Mouse (Mus musculus): ENCODE results near the gene Tgds. TPM values are rescaled to one million over a fixed set of nuclear protein-coding genes. Genes with fewer than 3 reads are reported as not detected.
"Not testable (repeated sequence)": the region's sequence is repeated elsewhere in the genome, so short reads cannot be mapped to it uniquely, and the experiment has no call there.

Gene Tgds
- polyA plus RNA-seq, 1 experiment from 2014 or later: 38.7 TPM

GRCm38 (mm10) chr14:118131472-118131871, 1.1 kb downstream of the Tgds start:
- H3K4me1 ChIP-seq (ENCODE audit: control insufficient read depth, insufficient read depth, low read length): peaks cover 5% of the 10 kb centered on the region
- H3K27me3 ChIP-seq (ENCODE audit: control insufficient read depth, insufficient read depth, low read length): no peaks in the 10 kb centered on the region
- DNase-seq (ENCODE audit: low spot score): no peak
- H3K27ac ChIP-seq (replicated peaks; ENCODE audit: low read depth, low read length): no peak overlapping the region
- WGBS: 84% methylated on average over 7 of the region's 7 CpGs
- peaks cover 3% of the 10 kb centered on the region; the same call in 1 of the 2 replicates for H3K36me3 ChIP-seq (ENCODE audit: control insufficient read depth, insufficient read depth, low read length)
- H3K9me3 ChIP-seq (ENCODE audit: control insufficient read depth, low read length): no peaks in the 10 kb centered on the region
- peak overlapping the region; percentile 78 for H3K4me3 ChIP-seq (ENCODE audit: low read depth, low read length)
- ATAC-seq (ENCODE audit: insufficient number of reproducible peaks, low FRiP score, low TSS enrichment, low read depth): no peak
- H3K9ac ChIP-seq (ENCODE audit: low read length): peak overlapping the region; percentile 77; the same call in 1 of the 2 replicates
- H3K4me2 ChIP-seq (ENCODE audit: low read depth, severe bottlenecking): peak overlapping the region; percentile 70

GRCm38 (mm10) chr14:118126301-118126700, 6.3 kb downstream of the Tgds start:
- no peak for DNase-seq (ENCODE audit: low spot score)
- Histone ChIP-seq H3K4me3 (ENCODE audit: low read depth, low read length) (no peak overlapping the region), H3K36me3 (ENCODE audit: control insufficient read depth, insufficient read depth, low read length) (peaks cover 14% of the 10 kb centered on the region; the same call in 1 of the 2 replicates), H3K9ac (ENCODE audit: low read length) (no peak overlapping the region), H3K27ac (replicated peaks; ENCODE audit: low read depth, low read length) (no peak overlapping the region), H3K27me3 (ENCODE audit: control insufficient read depth, insufficient read depth, low read length) (no peaks in the 10 kb centered on the region), H3K9me3 (ENCODE audit: control insufficient read depth, low read length) (no peaks in the 10 kb centered on the region), H3K4me1 (ENCODE audit: control insufficient read depth, insufficient read depth, low read length) (no peaks in the 10 kb centered on the region; the same call in 1 of the 2 replicates), H3K4me2 (ENCODE audit: low read depth, severe bottlenecking) (no peak overlapping the region)
- WGBS: 90% methylated on average over 5 of the region's 5 CpGs
- ATAC-seq (ENCODE audit: insufficient number of reproducible peaks, low FRiP score, low TSS enrichment, low read depth): no peak

GRCm38 (mm10) chr14:118124771-118125170, 7.8 kb downstream of the Tgds start:
- Histone ChIP-seq H3K4me2 (ENCODE audit: low read depth, severe bottlenecking) (no peak overlapping the region), H3K27me3 (ENCODE audit: control insufficient read depth, insufficient read depth, low read length) (no peaks in the 10 kb centered on the region), H3K36me3 (ENCODE audit: control insufficient read depth, insufficient read depth, low read length) (peaks cover 21% of the 10 kb centered on the region; the same call in 1 of the 2 replicates), H3K4me1 (ENCODE audit: control insufficient read depth, insufficient read depth, low read length) (no peaks in the 10 kb centered on the region), H3K27ac (replicated peaks; ENCODE audit: low read depth, low read length) (no peak overlapping the region), H3K4me3 (ENCODE audit: low read depth, low read length) (no peak overlapping the region), H3K9me3 (ENCODE audit: control insufficient read depth, low read length) (no peaks in the 10 kb centered on the region), H3K9ac (ENCODE audit: low read length) (no peak overlapping the region)
- no peak for DNase-seq (ENCODE audit: low spot score)
- no peak for ATAC-seq (ENCODE audit: insufficient number of reproducible peaks, low FRiP score, low TSS enrichment, low read depth)
- WGBS: 88% methylated on average over 4 of the region's 4 CpGs

- H3K4me1 ChIP-seq (ENCODE audit: control insufficient read depth, insufficient read depth, low read length): no peaks in the 10 kb centered on the region
- H3K27me3 ChIP-seq (ENCODE audit: control insufficient read depth, insufficient read depth, low read length): no peaks in the 10 kb centered on the region
- H3K4me3 ChIP-seq (ENCODE audit: low read depth, low read length): no peak overlapping the region
- ATAC-seq (ENCODE audit: insufficient number of reproducible peaks, low FRiP score, low TSS enrichment, low read depth) (no peak), DNase-seq (ENCODE audit: low spot score) (no peak)
- H3K9me3 ChIP-seq (ENCODE audit: control insufficient read depth, low read length): no peaks in the 10 kb centered on the region
- no peak overlapping the region for H3K27ac ChIP-seq (replicated peaks; ENCODE audit: low read depth, low read length)
- H3K36me3 ChIP-seq (ENCODE audit: control insufficient read depth, insufficient read depth, low read length): peaks cover 22% of the 10 kb centered on the region; the same call in 1 of the 2 replicates
- H3K4me2 ChIP-seq (ENCODE audit: low read depth, severe bottlenecking): no peak overlapping the region
- 94% methylated on average over 5 of the region's 5 CpGs for WGBS
- no peak overlapping the region for H3K9ac ChIP-seq (ENCODE audit: low read length)
Measured at GRCm38 (mm10) chr14:118124129-118124528, 8.4 kb downstream of the Tgds start.

- H3K4me3 ChIP-seq (ENCODE audit: low read depth, low read length): no peak overlapping the region
- H3K9me3 ChIP-seq (ENCODE audit: control insufficient read depth, low read length): no peaks in the 10 kb centered on the region
- no peaks in the 10 kb centered on the region for H3K4me1 ChIP-seq (ENCODE audit: control insufficient read depth, insufficient read depth, low read length)
- no peaks in the 10 kb centered on the region for H3K27me3 ChIP-seq (ENCODE audit: control insufficient read depth, insufficient read depth, low read length)
- WGBS: 92% methylated on average over 6 of the region's 6 CpGs
- DNase-seq (ENCODE audit: low spot score) (no peak), ATAC-seq (ENCODE audit: insufficient number of reproducible peaks, low FRiP score, low TSS enrichment, low read depth) (no peak)
- H3K9ac ChIP-seq (ENCODE audit: low read length): no peak overlapping the region
- no peak overlapping the region for H3K4me2 ChIP-seq (ENCODE audit: low read depth, severe bottlenecking)
- no peak overlapping the region for H3K27ac ChIP-seq (replicated peaks; ENCODE audit: low read depth, low read length)
- H3K36me3 ChIP-seq (ENCODE audit: control insufficient read depth, insufficient read depth, low read length): peaks cover 23% of the 10 kb centered on the region
Measured at GRCm38 (mm10) chr14:118113116-118113515, 19.4 kb downstream of the Tgds start.

- not testable (repeated sequence) for H3K9ac ChIP-seq (ENCODE audit: low read length); H3K9me3 ChIP-seq (ENCODE audit: control insufficient read depth, low read length); H3K4me2 ChIP-seq (ENCODE audit: low read depth, severe bottlenecking); H3K36me3 ChIP-seq (ENCODE audit: control insufficient read depth, insufficient read depth, low read length); H3K4me1 ChIP-seq (ENCODE audit: control insufficient read depth, insufficient read depth, low read length); DNase-seq (ENCODE audit: low spot score); H3K4me3 ChIP-seq (ENCODE audit: low read depth, low read length); ATAC-seq (ENCODE audit: insufficient number of reproducible peaks, low FRiP score, low TSS enrichment, low read depth); H3K27ac ChIP-seq (replicated peaks; ENCODE audit: low read depth, low read length); H3K27me3 ChIP-seq (ENCODE audit: control insufficient read depth, insufficient read depth, low read length)
- WGBS: 95% methylated on average over 2 of the region's 2 CpGs
Measured at GRCm38 (mm10) chr14:118107479-118107878, 25.1 kb downstream of the Tgds start.

GRCm38 (mm10) chr14:118101227-118101990, 31.1 kb downstream of the Tgds start:
- no peaks in the 10 kb centered on the region for H3K36me3 ChIP-seq (ENCODE audit: control insufficient read depth, insufficient read depth, low read length)
- no peaks in the 10 kb centered on the region for H3K4me1 ChIP-seq (ENCODE audit: control insufficient read depth, insufficient read depth, low read length)
- no peaks in the 10 kb centered on the region for H3K27me3 ChIP-seq (ENCODE audit: control insufficient read depth, insufficient read depth, low read length)
- 78% methylated on average over 14 of the region's 14 CpGs for WGBS
- DNase-seq (ENCODE audit: low spot score) (no peak), ATAC-seq (ENCODE audit: insufficient number of reproducible peaks, low FRiP score, low TSS enrichment, low read depth) (no peak)
- H3K9me3 ChIP-seq (ENCODE audit: control insufficient read depth, low read length): no peaks in the 10 kb centered on the region
- no peak overlapping the region for H3K4me3 ChIP-seq (ENCODE audit: low read depth, low read length)
- no peak overlapping the region for H3K4me2 ChIP-seq (ENCODE audit: low read depth, severe bottlenecking)
- no peak overlapping the region for H3K9ac ChIP-seq (ENCODE audit: low read length)
- no peak overlapping the region for H3K27ac ChIP-seq (replicated peaks; ENCODE audit: low read depth, low read length)

GRCm38 (mm10) chr14:118098265-118098664, 34.3 kb downstream of the Tgds start:
- Histone ChIP-seq H3K9ac (ENCODE audit: low read length) (no peak overlapping the region), H3K4me2 (ENCODE audit: low read depth, severe bottlenecking) (no peak overlapping the region), H3K36me3 (ENCODE audit: control insufficient read depth, insufficient read depth, low read length) (no peaks in the 10 kb centered on the region), H3K9me3 (ENCODE audit: control insufficient read depth, low read length) (no peaks in the 10 kb centered on the region), H3K27me3 (ENCODE audit: control insufficient read depth, insufficient read depth, low read length) (no peaks in the 10 kb centered on the region), H3K27ac (replicated peaks; ENCODE audit: low read depth, low read length) (no peak overlapping the region), H3K4me1 (ENCODE audit: control insufficient read depth, insufficient read depth, low read length) (no peaks in the 10 kb centered on the region), H3K4me3 (ENCODE audit: low read depth, low read length) (no peak overlapping the region)
- 78% methylated on average over 2 of the region's 2 CpGs for WGBS
- ATAC-seq (ENCODE audit: insufficient number of reproducible peaks, low FRiP score, low TSS enrichment, low read depth): no peak
- DNase-seq (ENCODE audit: low spot score): no peak

Measured in limb, embryonic 11.5 days (tissue).